Mouse (Mus musculus): ENCODE results near the gene Morn3. TPM values are rescaled to one million over a fixed set of nuclear protein-coding genes. Genes with fewer than 3 reads are reported as not detected.

Gene Morn3
- polyA plus RNA-seq, 1 experiment from 2014 or later = 3.9 TPM

GRCm38 (mm10) chr5:123049271-123049670, 2.5 kb upstream of the Morn3 start:
- Histone ChIP-seq H3K4me2 (ENCODE audit: low read depth, low read length) (peak overlapping the region; percentile 56), H3K9ac (ENCODE audit: low read length) (peak overlapping the region; percentile 63), H3K4me3 (ENCODE audit: low read length) (peak overlapping the region; percentile 36), H3K4me1 (replicated peaks; ENCODE audit: control insufficient read depth, insufficient read depth, low read length) (peaks cover 5% of the 10 kb centered on the region; the same call in 1 of the 2 replicates), H3K27me3 (ENCODE audit: control insufficient read depth, insufficient read depth, low read depth, low read length) (no peaks in the 10 kb centered on the region), H3K9me3 (ENCODE audit: control insufficient read depth, low read length) (no peaks in the 10 kb centered on the region), H3K36me3 (ENCODE audit: control insufficient read depth, insufficient read depth, low read length) (no peaks in the 10 kb centered on the region), H3K27ac (ENCODE audit: low read length) (no peak overlapping the region)
- ATAC-seq (ENCODE audit: low read depth) = peak; percentile 52
- WGBS = under 1% methylated on average over 12 of the region's 12 CpGs

GRCm38 (mm10) chr5:123045561-123046295, 1.1 kb downstream of the Morn3 start:
- 23% methylated on average over 9 of the region's 9 CpGs for WGBS
- no peak overlapping the region for H3K4me2 ChIP-seq (ENCODE audit: low read depth, low read length)
- H3K27me3 ChIP-seq (ENCODE audit: control insufficient read depth, insufficient read depth, low read depth, low read length) = no peaks in the 10 kb centered on the region
- no peak overlapping the region for H3K9ac ChIP-seq (ENCODE audit: low read length)
- no peak overlapping the region for H3K4me3 ChIP-seq (ENCODE audit: low read length)
- no peak overlapping the region for H3K27ac ChIP-seq (ENCODE audit: low read length)
- no peaks in the 10 kb centered on the region for H3K9me3 ChIP-seq (ENCODE audit: control insufficient read depth, low read length)
- no peaks in the 10 kb centered on the region for H3K36me3 ChIP-seq (ENCODE audit: control insufficient read depth, insufficient read depth, low read length)
- peaks cover 5% of the 10 kb centered on the region; the same call in 1 of the 2 replicates for H3K4me1 ChIP-seq (replicated peaks; ENCODE audit: control insufficient read depth, insufficient read depth, low read length)
- ATAC-seq (ENCODE audit: low read depth) = peak; percentile 81

GRCm38 (mm10) chr5:123043856-123044255, 3.0 kb downstream of the Morn3 start:
- ATAC-seq (ENCODE audit: low read depth) = no peak
- no peak overlapping the region for H3K9ac ChIP-seq (ENCODE audit: low read length)
- H3K9me3 ChIP-seq (ENCODE audit: control insufficient read depth, low read length) = no peaks in the 10 kb centered on the region
- WGBS = 22% methylated on average over 7 of the region's 7 CpGs
- no peaks in the 10 kb centered on the region for H3K36me3 ChIP-seq (ENCODE audit: control insufficient read depth, insufficient read depth, low read length)
- no peaks in the 10 kb centered on the region for H3K27me3 ChIP-seq (ENCODE audit: control insufficient read depth, insufficient read depth, low read depth, low read length)
- H3K4me1 ChIP-seq (replicated peaks; ENCODE audit: control insufficient read depth, insufficient read depth, low read length) = peaks cover 7% of the 10 kb centered on the region; the same call in 1 of the 2 replicates
- H3K4me2 ChIP-seq (ENCODE audit: low read depth, low read length) = no peak overlapping the region
- H3K4me3 ChIP-seq (ENCODE audit: low read length) = no peak overlapping the region
- no peak overlapping the region for H3K27ac ChIP-seq (ENCODE audit: low read length)

- H3K9ac ChIP-seq (ENCODE audit: low read length) = no peak overlapping the region
- H3K9me3 ChIP-seq (ENCODE audit: control insufficient read depth, low read length) = no peaks in the 10 kb centered on the region
- 47% methylated on average over 7 of the region's 7 CpGs for whole genome bisulfite sequencing
- peaks cover 7% of the 10 kb centered on the region; the same call in 1 of the 2 replicates for H3K4me1 ChIP-seq (replicated peaks; ENCODE audit: control insufficient read depth, insufficient read depth, low read length)
- H3K27me3 ChIP-seq (ENCODE audit: control insufficient read depth, insufficient read depth, low read depth, low read length) = no peaks in the 10 kb centered on the region
- H3K4me3 ChIP-seq (ENCODE audit: low read length) = no peak overlapping the region
- peak overlapping the region; percentile 77 for H3K27ac ChIP-seq (ENCODE audit: low read length)
- no peaks in the 10 kb centered on the region for H3K36me3 ChIP-seq (ENCODE audit: control insufficient read depth, insufficient read depth, low read length)
- H3K4me2 ChIP-seq (ENCODE audit: low read depth, low read length) = no peak overlapping the region
- peak; percentile 37 for ATAC-seq (ENCODE audit: low read depth)
These were observed 6.0 kb downstream of the Morn3 start for GRCm38 (mm10) chr5:123040796-123041195.

GRCm38 (mm10) chr5:123039120-123039752, 7.6 kb downstream of the Morn3 start:
- 3% methylated on average over 25 of the region's 25 CpGs for WGBS
- H3K27ac ChIP-seq (ENCODE audit: low read length) = peak overlapping the region; percentile 18

GRCm38 (mm10) chr5:123038115-123038514, 8.7 kb downstream of the Morn3 start:
- no peaks in the 10 kb centered on the region for H3K9me3 ChIP-seq (ENCODE audit: control insufficient read depth, low read length)
- no peaks in the 10 kb centered on the region for H3K27me3 ChIP-seq (ENCODE audit: control insufficient read depth, insufficient read depth, low read depth, low read length)
- H3K4me3 ChIP-seq (ENCODE audit: low read length) = no peak overlapping the region
- H3K27ac ChIP-seq (ENCODE audit: low read length) = no peak overlapping the region
- H3K36me3 ChIP-seq (ENCODE audit: control insufficient read depth, insufficient read depth, low read length) = no peaks in the 10 kb centered on the region
- H3K4me2 ChIP-seq (ENCODE audit: low read depth, low read length) = no peak overlapping the region
- ATAC-seq (ENCODE audit: low read depth) = no peak
- WGBS = 73% methylated on average over 5 of the region's 5 CpGs
- peaks cover 10% of the 10 kb centered on the region for H3K4me1 ChIP-seq (replicated peaks; ENCODE audit: control insufficient read depth, insufficient read depth, low read length)
- H3K9ac ChIP-seq (ENCODE audit: low read length) = no peak overlapping the region

More at GRCm38 (mm10) chr5:123039120-123039752, 7.6 kb downstream of the Morn3 start:
- peak overlapping the region; percentile 43 for H3K4me3 ChIP-seq (ENCODE audit: low read length)
- H3K9me3 ChIP-seq (ENCODE audit: control insufficient read depth, low read length) = no peaks in the 10 kb centered on the region
- peak overlapping the region; percentile 55; the same call in 1 of the 2 replicates for H3K9ac ChIP-seq (ENCODE audit: low read length)
- no peaks in the 10 kb centered on the region for H3K36me3 ChIP-seq (ENCODE audit: control insufficient read depth, insufficient read depth, low read length)
- peak overlapping the region; percentile 69 for H3K4me2 ChIP-seq (ENCODE audit: low read depth, low read length)
- peaks cover 10% of the 10 kb centered on the region for H3K4me1 ChIP-seq (replicated peaks; ENCODE audit: control insufficient read depth, insufficient read depth, low read length)
- H3K27me3 ChIP-seq (ENCODE audit: control insufficient read depth, insufficient read depth, low read depth, low read length) = no peaks in the 10 kb centered on the region
- ATAC-seq (ENCODE audit: low read depth) = peak; percentile 84

- H3K4me3 ChIP-seq (ENCODE audit: low read length) = no peak overlapping the region
- peaks cover 10% of the 10 kb centered on the region for H3K4me1 ChIP-seq (replicated peaks; ENCODE audit: control insufficient read depth, insufficient read depth, low read length)
- no peak overlapping the region for H3K4me2 ChIP-seq (ENCODE audit: low read depth, low read length)
- peak; percentile 50; the same call in 1 of the 2 replicates for ATAC-seq (ENCODE audit: low read depth)
- peaks cover 3% of the 10 kb centered on the region; the same call in 1 of the 2 replicates for H3K9me3 ChIP-seq (ENCODE audit: control insufficient read depth, low read length)
- H3K36me3 ChIP-seq (ENCODE audit: control insufficient read depth, insufficient read depth, low read length) = peaks cover 10% of the 10 kb centered on the region
- H3K9ac ChIP-seq (ENCODE audit: low read length) = no peak overlapping the region
- H3K27ac ChIP-seq (ENCODE audit: low read length) = no peak overlapping the region
- 16% methylated on average over 6 of the region's 6 CpGs for WGBS
- H3K27me3 ChIP-seq (ENCODE audit: control insufficient read depth, insufficient read depth, low read depth, low read length) = no peaks in the 10 kb centered on the region
These were observed 11.3 kb downstream of the Morn3 start for GRCm38 (mm10) chr5:123035564-123035963.

- Histone ChIP-seq H3K4me1 (replicated peaks; ENCODE audit: control insufficient read depth, insufficient read depth, low read length) (peaks cover 10% of the 10 kb centered on the region), H3K27me3 (ENCODE audit: control insufficient read depth, insufficient read depth, low read depth, low read length) (no peaks in the 10 kb centered on the region), H3K4me2 (ENCODE audit: low read depth, low read length) (no peak overlapping the region), H3K27ac (ENCODE audit: low read length) (no peak overlapping the region), H3K9ac (ENCODE audit: low read length) (no peak overlapping the region), H3K9me3 (ENCODE audit: control insufficient read depth, low read length) (peaks cover 3% of the 10 kb centered on the region; the same call in 1 of the 2 replicates), H3K4me3 (ENCODE audit: low read length) (no peak overlapping the region), H3K36me3 (ENCODE audit: control insufficient read depth, insufficient read depth, low read length) (peaks cover 11% of the 10 kb centered on the region)
- no peak for ATAC-seq (ENCODE audit: low read depth)
- 80% methylated on average over 4 of the region's 4 CpGs for WGBS
These were observed 11.7 kb downstream of the Morn3 start for GRCm38 (mm10) chr5:123035089-123035488.

- peaks cover 3% of the 10 kb centered on the region; the same call in 1 of the 2 replicates for H3K9me3 ChIP-seq (ENCODE audit: control insufficient read depth, low read length)
- H3K27ac ChIP-seq (ENCODE audit: low read length) = no peak overlapping the region
- peaks cover 12% of the 10 kb centered on the region for H3K36me3 ChIP-seq (ENCODE audit: control insufficient read depth, insufficient read depth, low read length)
- no peak overlapping the region for H3K9ac ChIP-seq (ENCODE audit: low read length)
- no peak overlapping the region for H3K4me2 ChIP-seq (ENCODE audit: low read depth, low read length)
- no peak for ATAC-seq (ENCODE audit: low read depth)
- H3K27me3 ChIP-seq (ENCODE audit: control insufficient read depth, insufficient read depth, low read depth, low read length) = no peaks in the 10 kb centered on the region
- H3K4me1 ChIP-seq (replicated peaks; ENCODE audit: control insufficient read depth, insufficient read depth, low read length) = peaks cover 3% of the 10 kb centered on the region; the same call in 1 of the 2 replicates
- no peak overlapping the region for H3K4me3 ChIP-seq (ENCODE audit: low read length)
- 67% methylated on average over 7 of the region's 7 CpGs for WGBS
These were observed 13.1 kb downstream of the Morn3 start for GRCm38 (mm10) chr5:123033646-123034160.
